19 mouse cellular contexts compared by ENCODE assay signal in the genomic region with DNA sequence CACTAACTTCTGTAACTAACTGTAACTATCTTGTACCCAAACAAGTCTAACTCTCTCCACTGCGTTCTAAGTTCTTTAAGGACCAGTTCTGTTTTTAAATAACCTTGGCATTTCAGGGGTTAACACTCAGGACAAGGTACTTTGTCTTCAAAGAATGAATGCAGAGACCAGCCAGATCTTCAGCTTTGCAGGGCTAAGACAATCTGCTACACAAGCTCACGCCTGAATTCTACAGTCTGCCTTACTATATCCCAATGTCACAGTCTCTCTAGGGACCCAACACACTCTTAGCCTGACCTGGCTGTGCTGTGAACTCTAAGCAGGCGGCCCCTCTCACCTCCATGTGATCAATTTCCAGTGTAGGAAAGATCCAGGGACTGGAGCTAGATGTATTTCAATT. TPM values are rescaled to one million over a fixed set of nuclear protein-coding genes. Genes with fewer than 3 reads are reported as not detected.
"Had no signal": no experiment of that assay in that cellular context is flagged by ENCODE, and none has a peak within 500 bp of the region (broad histone marks: within the 10 kb centered on the region; RNA-seq: fewer than 3 reads in every experiment).

No protein-coding gene starts in this region.

- DNase-seq: lung, adult 18-20 months; lung, embryonic 14.5 days; lung, postnatal 10 days; lung, postnatal 4 days; retina, postnatal 1 day; right cerebral cortex, adult 18-20 months; right cerebral cortex, postnatal 25 days; right cerebral cortex, postnatal 4 days; spleen, adult 18-20 months; thymus, adult 18-20 months; thymus, postnatal 14 days; thymus, postnatal 36 days had no signal

- ATAC-seq: midbrain, embryonic 13.5 days; midbrain, embryonic 15.5 days had no signal

- H3K27ac ChIP-seq: liver, embryonic 14.5 days; midbrain, embryonic 10.5 days; midbrain, embryonic 13.5 days; midbrain, embryonic 15.5 days; neural tube, embryonic 12.5 days had no signal

- H3K9ac ChIP-seq: liver, embryonic 14.5 days; lung, embryonic 14.5 days; midbrain, embryonic 13.5 days; midbrain, embryonic 15.5 days; neural tube, embryonic 12.5 days had no signal

- H3K4me3 ChIP-seq: midbrain, embryonic 10.5 days; midbrain, embryonic 13.5 days; midbrain, embryonic 15.5 days; myocyte; neural tube, embryonic 12.5 days had no signal

- H3K9me3 ChIP-seq: midbrain, embryonic 10.5 days; midbrain, embryonic 13.5 days; midbrain, embryonic 15.5 days; neural tube, embryonic 12.5 days had no signal

- H3K36me3 ChIP-seq: midbrain, embryonic 10.5 days; midbrain, embryonic 13.5 days; midbrain, embryonic 15.5 days; neural tube, embryonic 12.5 days had no signal

- H3K27me3 ChIP-seq: midbrain, embryonic 13.5 days had no signal

- H3K4me2 ChIP-seq: lung, embryonic 14.5 days; midbrain, embryonic 13.5 days; midbrain, embryonic 15.5 days; neural tube, embryonic 12.5 days had no signal

RNA-seq across cellular contexts. Expression of gene Deup1, which starts 3.0 kb away (rescaled TPM):
- polyA plus RNA-seq: myocyte; small intestine, adult 2 months had no signal
